Mouse (Mus musculus): Measurements from ENCODE around the gene Fads1.

Fads1 gene

DNA sequence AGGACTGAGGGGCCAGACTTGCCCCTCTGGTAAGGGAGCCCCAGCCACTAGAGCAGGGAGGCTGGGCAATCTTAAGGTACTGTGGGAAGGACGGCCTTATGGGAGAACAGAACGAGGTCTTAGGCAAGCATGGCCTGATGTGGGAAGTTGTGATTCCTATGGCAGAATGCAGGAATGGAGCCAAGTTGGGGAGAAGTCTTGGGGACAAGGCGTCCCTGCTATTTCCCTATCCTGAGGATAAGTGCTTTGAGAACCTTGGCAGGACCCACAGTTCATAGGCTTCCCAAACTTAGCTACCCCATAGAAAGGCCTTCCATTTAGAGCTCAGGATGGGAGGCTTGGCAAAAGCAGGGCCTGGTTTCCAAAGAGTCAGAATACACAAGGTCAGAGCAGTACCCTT, 26.2 kb downstream of the Fads1 start:
- no peak for DNase-seq (ENCODE audit: extremely low read depth, low read depth, low spot score)

GRCm38 (mm10) chr19:10210885-10211284, 28.2 kb downstream of the Fads1 start:
- no peak for DNase-seq (ENCODE audit: extremely low read depth, low read depth, low spot score)

DNA sequence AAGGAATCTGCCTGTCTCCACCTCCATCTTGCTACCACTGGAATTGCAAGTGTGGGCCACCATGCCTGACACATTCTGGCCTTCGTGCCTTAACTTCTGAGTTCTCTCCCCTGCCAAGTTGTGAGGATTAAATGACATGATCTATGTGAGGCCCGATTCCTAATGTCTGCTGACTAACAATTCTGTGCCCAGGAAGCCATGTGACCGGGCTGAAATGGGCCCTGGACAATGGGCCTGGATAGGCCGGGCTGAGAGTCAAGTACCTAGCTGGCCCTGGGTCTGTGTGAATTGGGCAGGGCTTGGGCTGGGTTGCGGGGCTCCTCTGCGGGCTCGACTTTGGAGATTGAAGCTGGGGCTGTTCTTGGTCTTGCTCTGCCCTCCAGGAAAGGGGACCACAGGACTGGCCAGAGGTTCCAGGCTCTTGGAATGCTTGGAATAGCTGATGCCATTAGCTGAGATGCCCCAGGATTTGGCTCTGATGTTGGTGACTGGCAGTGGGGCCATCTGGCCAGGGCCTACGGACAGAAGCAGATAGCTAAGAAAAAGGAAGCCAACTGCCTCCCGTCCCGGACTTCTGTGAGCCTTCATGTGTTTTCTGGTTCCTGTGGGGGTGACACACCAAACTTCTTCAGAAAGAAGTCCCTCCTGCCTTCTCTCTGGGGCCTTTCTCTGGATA, 31.2 kb downstream of the Fads1 start:
- no peak for DNase-seq (ENCODE audit: extremely low read depth, low read depth, low spot score)

DNA sequence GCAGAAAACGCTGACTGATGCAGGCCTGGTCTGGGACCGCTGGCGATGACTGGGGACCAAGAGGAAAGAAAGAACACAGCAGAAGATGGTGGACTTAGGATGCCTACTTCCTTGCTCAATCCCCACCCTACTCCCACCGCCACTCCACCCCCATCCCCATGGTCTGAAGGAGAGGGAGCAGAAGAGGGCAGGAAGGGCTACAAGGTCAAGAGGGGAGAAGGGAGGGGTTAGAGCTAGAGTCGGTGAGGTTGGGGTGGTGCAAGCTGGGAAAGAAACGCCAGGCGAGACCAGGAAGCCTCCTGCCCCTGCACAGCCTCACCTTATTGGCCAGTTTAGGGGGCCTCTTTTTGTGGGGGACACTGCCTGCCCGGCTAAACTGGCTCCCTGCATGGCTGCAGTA, 33.4 kb downstream of the Fads1 start:
- DNase-seq (ENCODE audit: extremely low read depth, low read depth, low spot score) = no peak

DNA sequence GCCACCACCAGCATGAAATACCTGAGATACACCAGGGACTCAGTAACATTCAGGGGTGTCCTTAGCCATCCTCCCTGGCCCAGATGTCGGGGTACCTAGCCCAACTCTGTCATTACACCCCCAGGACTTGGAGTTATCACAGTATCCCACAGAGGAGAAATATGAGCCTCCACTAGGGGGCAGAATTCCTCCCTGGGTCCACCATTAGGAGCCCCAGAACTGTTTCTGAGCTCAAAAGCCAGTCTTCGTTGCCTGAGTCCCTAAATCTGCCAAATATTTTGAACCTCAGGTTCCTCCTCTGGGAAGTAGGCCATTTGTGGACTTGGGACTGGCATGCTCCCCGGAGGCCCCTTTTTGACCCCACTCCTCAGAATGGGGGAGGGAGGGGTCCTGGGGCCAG, 36.4 kb downstream of the Fads1 start:
- DNase-seq (ENCODE audit: extremely low read depth, low read depth, low spot score) = no peak

DNA sequence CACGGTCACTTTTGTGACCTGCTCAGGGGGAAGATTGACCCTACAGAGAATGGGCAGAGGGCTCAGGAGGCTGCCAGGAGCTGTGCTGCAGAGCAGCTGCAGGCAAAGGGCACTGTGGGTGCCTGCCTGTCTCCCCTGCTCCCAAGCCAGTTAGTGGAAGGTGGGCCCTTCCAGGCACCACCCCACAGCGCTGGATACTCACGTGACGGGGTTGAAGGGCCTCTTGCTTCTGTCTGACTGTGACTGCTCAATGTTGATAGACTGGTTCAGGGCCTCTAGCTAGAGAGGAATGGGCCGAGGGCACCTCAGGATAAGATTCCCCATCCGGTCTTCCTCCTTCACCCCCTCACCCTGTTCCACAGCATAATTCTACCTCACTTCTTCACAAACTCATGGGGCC, 36.9 kb downstream of the Fads1 start:
- no peak for DNase-seq (ENCODE audit: extremely low read depth, low read depth, low spot score)

DNA sequence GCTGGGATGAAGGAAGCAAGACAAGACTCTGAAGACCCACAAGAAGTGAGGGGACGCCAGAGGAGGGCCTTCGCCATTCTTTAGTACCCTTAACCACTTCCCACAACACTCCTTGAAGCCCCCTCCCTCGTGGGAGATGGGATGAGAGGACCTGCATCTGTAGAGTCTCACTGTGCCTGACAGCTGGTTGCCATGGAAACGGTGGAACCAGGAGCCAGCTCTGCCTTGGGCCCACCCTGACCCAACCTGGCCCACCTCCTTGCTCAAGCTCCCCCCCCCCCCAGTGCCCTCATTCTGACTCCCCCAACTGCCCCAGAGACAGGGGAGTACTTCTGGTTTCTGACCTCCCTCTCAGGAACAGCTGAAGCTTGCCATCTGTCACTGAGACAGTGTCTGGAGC, 38.9 kb downstream of the Fads1 start:
- DNase-seq (ENCODE audit: extremely low read depth, low read depth, low spot score) = no peak

DNA sequence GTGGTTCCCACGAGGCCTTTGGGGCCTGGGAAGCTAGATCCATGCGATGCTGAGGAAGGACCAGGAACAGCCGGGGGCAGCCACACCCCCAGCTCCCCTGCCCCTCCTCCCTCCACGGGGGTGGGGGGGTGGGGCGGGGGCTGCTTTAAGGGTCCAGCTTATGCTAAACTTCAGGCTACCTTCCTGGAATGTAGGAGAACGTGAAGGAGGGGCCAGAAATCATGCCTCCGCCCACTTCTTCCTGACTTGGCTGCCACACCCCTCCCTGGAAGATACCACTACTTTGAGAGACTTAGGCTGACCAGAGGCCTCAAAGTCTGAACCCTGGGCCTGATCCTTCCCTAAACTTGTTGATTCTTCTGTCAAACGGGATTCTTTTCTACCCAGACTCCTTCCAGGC, 40.0 kb downstream of the Fads1 start:
- no peak for DNase-seq (ENCODE audit: extremely low read depth, low read depth, low spot score)

DNA sequence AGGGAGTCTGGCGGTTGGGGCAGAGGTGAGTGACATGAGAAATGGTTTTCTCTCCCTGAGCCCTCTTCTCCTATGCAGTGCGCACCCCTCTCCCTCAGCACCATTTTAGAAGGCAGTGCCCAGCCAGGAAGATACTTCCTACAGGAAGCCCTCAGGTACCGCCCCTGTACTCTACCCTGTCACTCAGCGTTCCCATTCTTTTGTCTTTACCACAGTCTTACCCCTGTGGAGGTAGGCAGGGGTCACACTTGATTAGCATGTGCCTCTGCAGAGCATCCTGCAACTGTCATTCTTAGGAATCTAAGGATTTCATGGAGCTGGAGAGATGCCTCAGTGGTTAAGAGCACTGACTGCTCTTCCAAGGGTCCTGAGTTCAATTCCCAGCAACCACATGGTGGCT, 40.9 kb downstream of the Fads1 start:
- DNase-seq (ENCODE audit: extremely low read depth, low read depth, low spot score) = no peak

DNA sequence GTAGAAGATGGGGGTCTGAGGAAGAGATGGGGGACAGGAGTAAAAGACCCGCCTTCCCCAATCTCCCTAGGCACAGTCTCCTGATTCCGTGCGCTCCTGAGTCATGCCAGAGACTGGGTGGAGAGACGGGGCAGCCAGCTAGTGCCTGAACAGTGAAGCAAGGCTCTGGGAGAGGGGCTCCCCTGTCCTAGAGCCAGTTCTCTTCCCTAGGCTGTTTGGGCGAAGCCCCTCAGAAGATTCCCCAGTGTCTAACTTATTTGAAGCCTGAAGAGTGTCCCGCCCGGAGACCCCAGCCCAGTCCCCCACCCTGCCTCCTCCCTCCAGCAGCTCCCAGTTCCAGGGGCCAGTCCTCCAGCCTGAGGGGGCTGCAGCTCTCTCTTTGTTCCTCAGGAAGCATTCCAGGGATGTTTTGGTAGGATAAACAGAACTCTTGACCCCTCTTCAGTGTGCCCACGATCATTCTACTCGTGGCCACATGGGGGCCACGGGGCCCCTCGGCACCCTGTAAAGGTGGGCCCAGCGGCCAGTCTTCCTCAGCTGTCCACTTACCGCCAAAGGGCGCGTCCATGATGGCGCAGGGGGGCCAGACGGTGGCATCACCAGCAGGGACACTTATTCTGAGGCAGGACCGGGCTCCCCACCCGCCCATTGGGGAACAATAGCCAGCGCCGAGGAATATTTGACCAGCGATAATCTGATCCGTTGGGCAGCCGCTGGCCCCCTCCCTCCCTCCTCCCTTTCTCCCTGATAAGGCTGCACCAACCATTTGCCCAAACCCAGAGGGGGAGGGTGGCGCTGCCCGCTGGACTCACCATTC, 42.2 kb downstream of the Fads1 start:
- DNase-seq (ENCODE audit: extremely low read depth, low read depth, low spot score) = no peak

- DNase-seq (ENCODE audit: extremely low read depth, low read depth, low spot score) = no peak
These were observed 43.1 kb downstream of the Fads1 start for GRCm38 (mm10) chr19:10225767-10226166.

DNA sequence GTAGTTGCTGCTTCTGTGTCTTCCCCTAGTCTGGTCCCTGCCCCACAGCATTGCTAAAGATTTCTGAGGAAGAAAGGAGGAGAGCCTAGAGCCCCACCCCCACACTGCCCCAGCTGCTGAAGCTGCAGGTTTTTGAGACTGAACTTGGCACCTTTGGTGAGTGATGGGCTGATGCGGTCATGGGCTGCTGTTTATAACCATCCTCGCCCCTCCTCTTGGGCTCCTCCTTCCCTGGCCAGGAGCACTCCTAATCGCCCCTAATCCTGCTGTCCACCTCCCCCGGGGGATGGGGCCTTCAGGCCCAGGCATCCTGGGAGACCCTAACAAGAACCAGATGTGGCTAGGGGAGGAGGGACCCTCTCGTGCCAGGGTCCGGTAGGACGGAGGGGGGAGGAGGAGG, 48.3 kb downstream of the Fads1 start:
- DNase-seq (ENCODE audit: extremely low read depth, low read depth, low spot score) = no peak

DNA sequence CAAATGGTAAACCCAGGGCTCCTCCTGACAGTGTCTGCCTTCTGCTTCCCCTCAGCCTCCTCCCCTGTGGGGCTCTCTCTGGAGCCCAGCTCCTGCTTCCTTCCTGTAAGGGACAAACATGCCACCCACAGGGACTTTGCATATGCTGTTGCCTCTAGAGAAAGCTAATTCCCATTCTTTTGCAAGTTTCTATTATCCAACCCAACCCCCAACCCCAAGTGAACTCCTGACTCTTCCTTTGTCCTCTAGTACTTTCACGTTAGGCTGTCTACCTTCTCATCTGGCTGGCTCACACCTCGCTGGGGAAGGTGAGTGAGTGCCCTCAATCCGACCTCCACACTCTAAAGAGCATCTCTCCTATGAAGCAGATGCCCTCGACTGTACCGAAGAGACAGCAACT, 49.2 kb downstream of the Fads1 start:
- DNase-seq (ENCODE audit: extremely low read depth, low read depth, low spot score) = no peak

DNA sequence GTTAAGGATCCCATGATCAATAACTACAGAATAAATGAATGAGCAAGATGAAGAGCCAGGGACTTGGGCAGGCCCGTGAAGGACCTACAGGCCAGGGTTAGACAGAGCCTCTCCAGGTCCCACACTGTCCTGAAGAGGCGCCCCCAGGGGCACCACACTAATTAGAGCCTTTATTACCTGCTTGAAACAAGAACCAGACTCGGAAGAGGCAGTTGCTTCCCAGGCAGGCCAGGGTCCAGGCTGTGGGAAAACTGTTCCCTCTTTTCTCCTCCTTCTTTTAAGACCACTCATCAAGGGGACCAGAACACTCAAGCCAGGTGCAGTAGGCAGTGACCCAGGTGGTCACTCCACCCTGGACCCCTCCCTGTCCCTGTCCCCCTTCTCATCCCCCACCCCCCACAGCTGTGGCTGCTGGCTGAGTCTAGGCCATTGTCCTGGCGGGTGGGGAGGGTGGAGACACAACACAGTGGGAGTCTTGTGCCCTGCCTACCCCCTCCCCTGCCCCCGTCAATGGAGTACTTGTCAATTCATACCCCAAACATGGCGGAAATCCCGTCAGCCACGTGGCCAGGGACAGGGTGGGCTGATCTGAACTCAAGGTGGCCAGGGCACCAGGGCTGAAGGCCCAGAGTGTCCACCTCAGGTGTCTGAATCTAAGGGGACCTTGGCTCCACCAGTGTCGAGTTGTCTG, 49.8 kb downstream of the Fads1 start:
- DNase-seq (ENCODE audit: extremely low read depth, low read depth, low spot score) = no peak

GRCm38 (mm10) chr19:10235784-10236565, 53.3 kb downstream of the Fads1 start:
- no peak for DNase-seq (ENCODE audit: extremely low read depth, low read depth, low spot score)

DNA sequence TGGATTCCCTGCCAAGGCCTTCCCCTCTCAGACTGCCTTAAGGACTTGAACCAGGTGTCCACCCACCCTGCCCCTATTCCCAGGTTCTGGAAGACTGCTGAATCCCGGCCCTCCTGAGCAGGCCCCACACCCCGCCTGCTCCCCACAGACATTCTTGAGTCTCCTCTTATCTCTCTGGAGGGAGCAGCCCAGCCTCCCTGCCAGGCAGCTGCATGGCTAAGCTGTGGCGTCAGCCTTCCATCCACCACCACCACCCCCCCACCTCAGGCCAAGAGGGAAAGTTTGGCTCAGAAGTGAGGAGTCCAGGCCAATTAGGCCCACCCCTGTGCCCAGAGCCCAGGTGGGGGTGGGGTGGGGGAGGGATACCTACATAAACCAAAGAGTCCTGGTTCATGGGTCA, 55.8 kb downstream of the Fads1 start:
- no peak for DNase-seq (ENCODE audit: extremely low read depth, low read depth, low spot score)

DNA sequence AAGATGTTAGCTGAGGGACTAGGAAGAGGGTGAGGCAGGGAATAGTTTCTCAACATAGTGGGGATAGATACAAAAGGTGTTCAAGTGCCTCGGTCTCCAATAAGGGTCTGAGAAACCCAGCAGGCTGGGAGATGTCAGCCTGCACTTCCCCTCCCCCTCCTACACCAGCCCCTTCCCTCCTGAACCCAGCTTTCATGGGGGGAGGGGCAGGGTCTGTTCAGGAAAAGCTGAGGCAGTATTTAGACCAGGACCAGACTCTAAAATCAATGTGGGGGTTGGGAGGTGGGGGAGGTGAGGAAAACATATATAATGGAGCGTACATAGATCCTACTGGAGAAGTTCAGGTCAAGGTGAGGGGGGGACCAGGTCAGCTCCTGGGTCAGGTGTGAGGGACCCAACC, 56.7 kb downstream of the Fads1 start:
- DNase-seq (ENCODE audit: extremely low read depth, low read depth, low spot score) = no peak

- DNase-seq (ENCODE audit: extremely low read depth, low read depth, low spot score) = no peak
These were observed 57.4 kb downstream of the Fads1 start for GRCm38 (mm10) chr19:10239975-10240653.

- DNase-seq (ENCODE audit: extremely low read depth, low read depth, low spot score) = no peak
These were observed 58.1 kb downstream of the Fads1 start, which contains the start of gene Myrf for GRCm38 (mm10) chr19:10240654-10241305. TSS of gene Myrf (minus strand) at chr19:10240748.

GRCm38 (mm10) chr19:10242916-10243315, 60.2 kb downstream of the Fads1 start:
- no peak for DNase-seq (ENCODE audit: extremely low read depth, low read depth, low spot score)

All from fat pad, adult 2 months (tissue).